Mouse (Mus musculus): ENCODE data around the gene H3f3b. TPM values are rescaled to one million over a fixed set of nuclear protein-coding genes. Genes with fewer than 3 reads are reported as not detected.

Gene H3f3b
- total RNA-seq, 2 experiments from 2014 or later = 247 to 254 TPM

- DNase-seq (ENCODE audit: extremely low spot score in 1 of 2, low spot score in 2 of 2) = peak; percentile 66 to 69
- intact Hi-C loops (cut with DNase I) = loop anchor here (10.0 kb wide), 1 partner anchor 280 kb away; no protein-coding TSS in a partner anchor
- Histone ChIP-seq H3K27ac (peak overlapping the region; percentile 51), H3K4me3 (peak overlapping the region; percentile 40)
- peak; percentile 57 for TF ChIP-seq CTCF (IDR thresholded peaks at IDR 0.05)
Observed at GRCm38 (mm10) chr11:116004840-116005700, 22.7 kb downstream of the H3f3b start.

DNA sequence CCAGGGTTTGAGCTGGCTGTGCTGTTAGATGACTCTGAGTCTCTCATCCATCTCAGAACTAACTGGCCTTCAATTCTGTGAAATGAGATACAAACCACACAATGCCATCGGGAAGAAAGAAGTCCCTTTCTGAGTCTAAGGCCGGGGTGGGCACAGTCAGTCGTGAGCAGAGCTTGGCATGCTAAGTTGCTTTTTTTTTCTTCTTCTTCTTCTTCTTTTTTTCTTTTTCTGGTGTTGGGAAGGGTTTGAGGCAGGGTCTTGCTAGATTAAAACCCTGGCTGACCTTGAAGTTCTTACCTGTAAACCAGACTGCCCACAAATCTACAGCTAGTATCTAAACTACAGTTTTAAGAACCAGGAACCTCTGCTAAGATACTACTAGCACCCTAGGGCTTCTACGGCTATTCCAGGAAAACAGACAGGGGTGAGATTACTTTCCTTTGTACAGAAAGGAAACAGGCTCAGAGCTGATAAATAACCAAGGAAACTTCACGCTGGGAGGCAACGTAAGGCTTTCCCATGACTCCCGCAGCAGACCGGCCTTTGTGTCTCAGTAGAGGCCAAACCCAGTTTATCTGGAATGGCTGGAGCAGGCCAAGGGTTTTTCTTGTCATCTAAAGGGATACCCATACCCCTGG is 23.5 kb downstream of the H3f3b start:
- TF ChIP-seq CTCF (IDR thresholded peaks at IDR 0.05) = no peak
- H3K27ac ChIP-seq = peak overlapping the region; percentile 51
- intact Hi-C loops (cut with DNase I) = loop anchor here (10.0 kb wide), 1 partner anchor 280 kb away; no protein-coding TSS in a partner anchor
- no peak for DNase-seq (ENCODE audit: extremely low spot score in 1 of 2, low spot score in 2 of 2)
- H3K4me3 ChIP-seq = peak overlapping the region; percentile 40

DNA sequence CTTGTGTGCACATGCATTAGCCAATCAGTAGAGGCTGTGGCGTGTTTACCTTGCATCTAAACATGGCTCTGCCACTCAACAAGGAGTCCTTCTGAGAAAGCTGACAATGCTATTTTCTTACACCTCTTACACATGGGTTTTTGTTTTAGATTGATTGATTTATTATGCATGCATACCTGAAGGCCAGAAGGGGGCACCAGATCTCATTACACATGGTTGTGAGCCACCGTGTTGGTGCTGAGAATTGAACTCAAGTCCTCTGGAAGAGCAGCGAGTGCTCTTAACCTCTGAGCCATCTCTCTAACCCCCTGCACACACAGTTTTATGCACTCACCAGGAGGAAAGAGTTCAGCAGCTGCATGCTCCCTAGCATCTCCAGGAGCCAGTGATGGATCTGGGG is 24.9 kb downstream of the H3f3b start:
- intact Hi-C loops (cut with DNase I) = loop anchor here (10.0 kb wide), 1 partner anchor 278 kb away; no protein-coding TSS in a partner anchor
- Histone ChIP-seq H3K4me3 (no peak overlapping the region), H3K27ac (no peak overlapping the region)
- TF ChIP-seq CTCF (IDR thresholded peaks at IDR 0.05) = no peak; the same call in none of the 2 replicates
- DNase-seq (ENCODE audit: extremely low spot score in 1 of 2, low spot score in 2 of 2) = no peak

DNA sequence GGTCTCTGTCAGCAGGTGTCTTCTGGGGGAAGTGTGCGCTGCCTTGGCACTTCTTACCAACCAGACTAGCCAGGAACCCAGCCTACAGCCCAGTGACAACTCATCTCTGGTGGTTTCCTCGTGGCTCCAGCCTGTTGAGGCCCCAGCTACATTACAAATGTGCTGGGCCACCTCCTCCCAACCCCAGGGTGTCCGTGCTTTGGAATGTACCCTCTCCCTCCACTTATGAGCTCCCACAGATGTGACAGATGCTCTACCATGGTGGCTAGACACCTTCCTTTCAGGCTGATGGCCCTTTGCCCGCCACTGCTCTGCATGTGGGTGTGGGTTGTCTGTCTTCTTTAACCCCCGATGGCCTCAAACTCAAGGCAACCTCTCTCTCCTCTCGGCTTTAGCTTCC is 26.0 kb downstream of the H3f3b start:
- intact Hi-C loops (cut with DNase I) = loop anchor here (10.0 kb wide), 1 partner anchor 277 kb away; no protein-coding TSS in a partner anchor

DNA sequence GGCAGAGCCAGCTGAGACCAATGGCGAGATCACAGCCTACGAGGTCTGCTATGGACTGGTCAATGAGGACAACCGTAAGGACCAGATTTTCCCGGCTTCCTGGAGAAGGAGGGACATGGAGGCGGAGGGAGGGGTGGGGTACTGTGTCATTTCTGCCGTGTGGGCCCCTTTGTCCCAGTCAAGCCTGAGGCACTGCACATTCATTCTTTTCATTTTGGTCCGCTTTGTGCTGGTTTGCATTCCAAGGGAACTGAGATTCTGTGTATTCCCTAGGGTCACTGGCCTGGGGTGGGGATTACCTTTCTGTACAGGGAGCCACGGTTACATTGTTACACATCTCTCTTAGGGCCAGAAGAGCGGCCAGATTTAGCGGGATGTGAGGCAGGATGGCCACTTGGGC is 27.2 kb downstream of the H3f3b start:
- intact Hi-C loops (cut with DNase I) = loop anchor here (10.0 kb wide), 1 partner anchor 276 kb away; no protein-coding TSS in a partner anchor
- no peak for TF ChIP-seq CTCF (IDR thresholded peaks at IDR 0.05)
- no peak for DNase-seq (ENCODE audit: extremely low spot score in 1 of 2, low spot score in 2 of 2)
- Histone ChIP-seq H3K27ac (no peak overlapping the region), H3K4me3 (no peak overlapping the region)

More for the DNA sequence above, 26.0 kb downstream of the H3f3b start:
- Histone ChIP-seq H3K4me3 (no peak overlapping the region), H3K27ac (no peak overlapping the region)
- no peak for TF ChIP-seq CTCF (IDR thresholded peaks at IDR 0.05)
- DNase-seq (ENCODE audit: extremely low spot score in 1 of 2, low spot score in 2 of 2) = no peak

GRCm38 (mm10) chr11:115999538-116000143 is 28.1 kb downstream of the H3f3b start:
- Histone ChIP-seq H3K4me3 (no peak overlapping the region), H3K27ac (no peak overlapping the region)
- intact Hi-C loops (cut with DNase I) = loop anchor here (1.0 to 10.0 kb wide), 2 partner anchors 60 to 275 kb away; no protein-coding TSS in a partner anchor
- DNase-seq (ENCODE audit: extremely low spot score in 1 of 2, low spot score in 2 of 2) = peak; percentile 61 to 78
- peak; percentile 70 for TF ChIP-seq CTCF (IDR thresholded peaks at IDR 0.05)

DNA sequence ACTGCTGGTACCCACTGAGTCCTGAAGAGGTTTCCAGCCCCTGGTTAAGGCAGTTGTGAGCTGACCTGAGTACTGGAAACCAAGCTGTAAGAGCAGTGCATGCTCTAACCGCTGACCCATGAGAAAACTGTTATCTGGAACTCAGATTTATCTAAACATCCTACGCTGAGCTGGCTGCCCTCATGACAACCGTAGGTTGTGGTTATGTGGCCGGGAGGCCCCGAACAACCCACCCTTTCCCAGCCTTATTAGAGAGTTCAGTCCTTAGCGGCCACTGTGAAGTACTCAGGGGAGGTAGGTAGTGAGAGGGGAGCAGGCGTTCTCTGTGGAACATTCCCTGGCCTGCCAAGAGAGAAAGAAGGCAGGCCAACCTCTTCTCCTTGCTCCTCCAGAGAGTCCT is 28.7 kb downstream of the H3f3b start:
- DNase-seq (ENCODE audit: extremely low spot score in 1 of 2, low spot score in 2 of 2) = no peak

GRCm38 (mm10) chr11:115997662-115998061 is 30.1 kb downstream of the H3f3b start:
- no peak overlapping the region for H3K27ac ChIP-seq
- intact Hi-C loops (cut with DNase I) = no loop called here
- TF ChIP-seq CTCF (IDR thresholded peaks at IDR 0.05) = no peak

More for the DNA sequence above, 28.7 kb downstream of the H3f3b start:
- TF ChIP-seq CTCF (IDR thresholded peaks at IDR 0.05) = no peak
- Histone ChIP-seq H3K27ac (no peak overlapping the region), H3K4me3 (no peak overlapping the region)
- intact Hi-C loops (cut with DNase I) = loop anchor here (1.0 kb wide), 1 partner anchor 60 kb away; no protein-coding TSS in a partner anchor

DNA sequence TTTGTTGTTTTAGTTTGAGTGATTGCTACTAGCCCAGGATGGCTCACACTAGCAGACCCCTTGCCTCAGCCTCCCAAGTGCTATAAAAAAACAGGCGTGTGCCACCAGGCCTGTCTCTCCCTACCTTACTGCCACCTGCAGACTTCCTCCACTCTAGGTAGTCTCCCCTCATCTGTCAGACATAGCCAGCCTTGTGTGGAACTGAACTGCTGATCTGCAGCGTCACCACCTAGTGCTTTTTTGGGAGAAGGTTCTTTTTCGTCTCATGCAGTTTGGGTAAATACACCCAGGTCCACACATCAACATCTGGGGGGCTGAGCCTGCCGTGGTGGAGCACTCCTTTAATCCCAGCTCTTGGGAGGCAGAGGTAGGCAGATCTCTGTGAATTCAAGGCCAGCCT is 30.7 kb downstream of the H3f3b start:
- Histone ChIP-seq H3K27ac (no peak overlapping the region), H3K4me3 (no peak overlapping the region)
- intact Hi-C loops (cut with DNase I) = no loop called here
- no peak for DNase-seq (ENCODE audit: extremely low spot score in 1 of 2, low spot score in 2 of 2)
- no peak for TF ChIP-seq CTCF (IDR thresholded peaks at IDR 0.05)

More at GRCm38 (mm10) chr11:115997662-115998061, 30.1 kb downstream of the H3f3b start:
- H3K4me3 ChIP-seq = no peak overlapping the region
- DNase-seq (ENCODE audit: extremely low spot score in 1 of 2, low spot score in 2 of 2) = no peak

DNA sequence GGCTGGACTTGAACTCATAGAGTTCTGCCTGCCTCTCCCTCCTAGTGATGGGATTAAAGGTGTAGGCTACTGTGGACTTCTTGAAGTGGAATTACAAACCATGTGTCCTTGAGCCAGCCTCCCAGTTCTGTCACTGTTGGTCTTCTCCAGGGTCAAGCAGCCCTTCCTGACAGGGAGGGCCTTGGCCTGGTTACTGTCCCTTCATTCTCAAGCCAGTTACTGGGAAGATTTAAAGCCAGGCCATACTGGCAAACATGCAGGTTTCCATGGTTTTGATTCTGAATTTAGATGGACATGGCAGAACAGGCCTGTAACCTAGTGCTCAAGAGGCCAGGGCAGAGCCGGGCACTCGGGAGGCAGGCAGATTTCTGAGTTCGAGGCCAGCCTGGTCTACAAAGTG is 32.5 kb downstream of the H3f3b start:
- Histone ChIP-seq H3K4me3 (no peak overlapping the region), H3K27ac (no peak overlapping the region)
- DNase-seq (ENCODE audit: extremely low spot score in 1 of 2, low spot score in 2 of 2) = no peak
- intact Hi-C loops (cut with DNase I) = no loop called here
- TF ChIP-seq CTCF (IDR thresholded peaks at IDR 0.05) = no peak

DNA sequence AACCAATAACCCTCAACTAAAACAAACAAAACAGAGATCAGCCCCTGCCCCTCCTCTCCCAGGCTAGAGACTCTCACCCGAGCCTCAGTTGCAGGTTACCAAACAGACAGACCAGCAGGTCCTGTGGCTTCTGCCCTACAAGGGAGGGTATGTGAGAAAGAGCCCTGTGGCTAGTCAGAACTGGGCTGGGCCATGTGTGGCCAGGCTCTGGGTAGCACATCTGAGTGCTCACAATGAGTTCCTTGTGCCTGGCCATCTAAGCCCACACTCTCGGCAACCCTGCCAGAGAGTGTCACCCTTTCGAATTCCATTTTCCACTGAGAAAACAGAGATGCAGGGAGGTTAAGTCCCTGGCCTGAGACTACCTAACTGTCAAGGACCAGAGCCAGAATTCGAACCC is 35.7 kb downstream of the H3f3b start:
- no peak for TF ChIP-seq CTCF (IDR thresholded peaks at IDR 0.05)
- intact Hi-C loops (cut with DNase I) = no loop called here
- Histone ChIP-seq H3K27ac (peak overlapping the region; percentile 5; the same call in 1 of the 2 replicates), H3K4me3 (no peak overlapping the region)
- no peak for DNase-seq (ENCODE audit: extremely low spot score in 1 of 2, low spot score in 2 of 2)

All from left cerebral cortex, adult 2 months (tissue).